Mouse (Mus musculus) heart, adult 18-20 months (tissue): ENCODE results near the gene Lect2. TPM values are rescaled to one million over a fixed set of nuclear protein-coding genes. Genes with fewer than 3 reads are reported as not detected.

ENCODE experiments used
- DNase-seq, 2 experiments: peaks; one replicate each; pipeline ENCODE4 v3.0.0; 2021 to 2022; ENCODE audit warnings: mixed read lengths in 1 of 2
- total RNA-seq, 2 experiments: library from RNA; stranded (reverse); gene quantifications; 2 replicates each; pipeline ENCODE4 v1.2.3; 2021

Gene Lect2
- total RNA-seq, 2 experiments from 2014 or later = not detected

- DNase-seq = peak in 1 of 2 experiments; percentile 11
Measured at GRCm38 (mm10) chr13:56501866-56502420, 46.4 kb downstream of the Lect2 start.

- no peak for DNase-seq
Measured at GRCm38 (mm10) chr13:56500636-56501035, 47.7 kb downstream of the Lect2 start.

GRCm38 (mm10) chr13:56500132-56500531 lies 48.2 kb downstream of the Lect2 start:
- DNase-seq = peak in 1 of 2 experiments; percentile 22

- no peak for DNase-seq
Measured at GRCm38 (mm10) chr13:56494440-56494839, 53.9 kb downstream of the Lect2 start.

Other genes with a start within 250 kb of the Lect2 start
- not detected for gene Gm3045, start 121.9 kb downstream of the Lect2 start, total RNA-seq
- gene Slc25a48, start 110.1 kb downstream of the Lect2 start, total RNA-seq = under 1 TPM; 0.07 to 0.15 TPM
- gene Il9, start 66.3 kb downstream of the Lect2 start, total RNA-seq = not detected
- under 1 TPM; 0.74 to 0.87 TPM for gene Fbxl21, start 26.0 kb downstream of the Lect2 start, total RNA-seq
- gene Tgfbi, start 61.0 kb upstream of the Lect2 start, total RNA-seq = 10 to 100 TPM; 19.5 to 22.9 TPM
- gene Smad5, start 154.5 kb upstream of the Lect2 start, total RNA-seq = 10 to 100 TPM; 26.6 to 26.9 TPM
- not detected for gene Gm45623, start 205.3 kb upstream of the Lect2 start, total RNA-seq